Mouse (Mus musculus) heart, postnatal 36 days (tissue): Measurements from ENCODE around the gene Chil1. TPM values are rescaled to one million over a fixed set of nuclear protein-coding genes. Genes with fewer than 3 reads are reported as not detected.

Experiments used
- DNase-seq, 2 experiments: peaks; one replicate each; pipeline ENCODE4 v3.0.0; 2021 to 2022
- intact Hi-C: fragments of 180-260 bp; cut with DNase I; formaldehyde crosslinking; loops from one replicate; pipeline ENCODE4 v1.15.1; 2025
- total RNA-seq, 2 experiments: library from RNA; stranded (reverse); gene quantifications; 2 replicates each; pipeline ENCODE4 v1.2.3; 2021

The Chil1 gene
- total RNA-seq, 2 experiments from 2014 or later, result 0.57 to 1.1 TPM

DNA sequence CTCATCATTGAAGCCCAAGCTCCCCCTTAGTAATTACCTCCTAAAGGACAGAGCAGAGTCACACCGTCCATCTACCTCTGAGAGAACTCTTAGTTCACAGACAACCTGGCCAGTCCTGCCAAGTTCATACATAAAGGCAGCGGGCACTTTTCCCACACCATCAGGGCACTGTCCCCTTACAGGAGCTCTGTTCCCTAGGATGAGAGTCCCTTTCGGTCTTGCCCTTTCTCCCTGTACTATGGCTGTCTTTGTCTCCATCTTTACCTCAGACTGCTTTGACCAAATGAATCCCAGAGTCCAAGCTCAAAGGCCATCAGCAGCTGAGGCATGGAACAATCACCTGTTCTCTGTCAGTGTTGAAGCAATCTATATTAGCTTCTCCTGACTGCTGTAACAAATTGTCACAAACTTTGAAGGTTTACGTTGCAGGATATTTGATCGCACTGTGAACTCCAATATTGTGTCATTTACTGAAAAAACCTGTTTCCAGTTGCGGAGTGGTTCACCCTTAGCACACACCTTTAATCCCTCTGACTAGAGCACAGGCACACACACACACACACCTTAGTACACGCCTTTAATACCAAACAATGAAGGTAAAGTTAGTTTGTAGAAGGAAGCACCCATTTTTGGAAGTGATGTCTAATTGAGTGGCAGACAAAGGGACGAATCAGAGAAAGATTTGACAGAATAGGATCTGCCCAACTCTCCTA is 12.8 kb upstream of the Chil1 start:
- DNase-seq, result no peak
- intact Hi-C loops, result no loop called here

DNA sequence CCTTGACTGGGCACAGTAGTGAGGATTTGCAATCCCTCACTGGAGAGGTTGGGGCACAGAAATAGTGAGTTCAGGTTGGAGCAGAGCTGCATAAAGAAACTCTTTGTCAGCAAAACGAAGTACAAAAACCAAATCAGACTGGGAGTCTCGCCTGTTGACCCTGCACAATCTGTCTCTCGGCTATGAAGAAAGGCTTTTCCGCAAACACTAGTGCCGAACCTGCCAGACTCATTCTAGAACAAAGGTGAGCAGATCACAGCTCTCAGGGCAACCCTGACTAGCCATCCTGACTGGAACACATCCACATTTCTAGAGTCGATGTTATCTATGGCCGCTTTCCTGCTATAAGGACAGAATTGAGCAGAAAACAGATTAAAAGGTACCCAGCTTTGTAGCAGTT is 8.9 kb upstream of the Chil1 start:
- no peak for DNase-seq
- intact Hi-C loops, result no loop called here

DNA sequence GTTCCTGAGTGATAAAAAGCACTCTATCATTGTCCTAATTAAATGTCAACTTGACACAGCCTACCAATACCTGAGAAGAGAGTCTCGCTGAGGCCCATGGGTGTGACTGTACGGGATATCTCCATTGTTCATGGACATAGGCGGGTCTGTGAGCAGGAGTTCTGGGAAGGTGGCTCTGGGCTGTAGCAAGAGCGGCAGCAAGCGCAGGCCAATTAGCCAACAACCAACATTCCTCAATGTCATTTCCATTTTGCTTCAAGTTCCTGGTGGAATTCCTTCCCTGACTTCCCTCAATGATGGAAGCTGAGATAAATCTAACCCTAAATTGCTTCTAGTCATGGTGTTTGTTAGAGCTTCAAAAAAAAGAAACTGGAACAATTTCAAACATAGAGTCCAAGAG is 4.0 kb upstream of the Chil1 start:
- DNase-seq, result no peak
- intact Hi-C loops, result no loop called here

DNA sequence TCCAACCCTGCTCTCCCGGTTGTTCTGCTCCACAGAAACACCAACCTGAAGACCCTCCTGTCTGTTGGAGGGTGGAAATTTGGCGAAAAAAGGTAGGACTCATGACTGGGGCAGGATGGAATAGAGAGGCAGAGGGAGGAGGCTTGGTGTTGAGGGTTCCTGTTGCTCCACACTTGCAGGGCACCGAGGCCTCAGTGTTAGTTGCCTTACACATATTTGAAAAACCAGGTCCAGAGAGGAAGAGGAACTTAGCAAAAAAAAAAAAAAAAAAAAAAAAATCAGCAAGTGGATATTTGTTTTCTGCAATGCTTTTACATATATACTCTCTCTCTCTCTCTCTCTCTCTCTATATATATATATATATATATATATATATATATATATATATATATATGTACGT is 2.1 kb downstream of the Chil1 start:
- intact Hi-C loops, result no loop called here
- no peak for DNase-seq

DNA sequence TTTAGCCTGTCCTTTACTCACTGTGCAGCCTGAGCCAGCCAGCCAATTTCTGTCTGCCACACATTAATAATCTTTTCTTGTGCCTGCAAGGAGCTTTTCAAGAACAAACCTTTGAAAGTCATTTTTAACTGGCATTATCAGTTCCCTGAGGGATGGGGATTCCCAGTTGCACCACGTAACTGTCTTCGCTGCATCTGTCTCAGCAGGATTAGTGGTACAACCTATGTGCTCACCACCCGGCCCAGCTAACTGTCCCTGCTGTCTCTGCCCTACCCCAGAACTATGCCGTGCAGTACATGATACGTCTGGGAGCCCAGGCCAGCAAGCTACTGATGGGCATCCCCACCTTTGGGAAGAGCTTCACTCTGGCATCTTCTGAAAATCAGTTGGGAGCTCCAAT is 6.2 kb downstream of the Chil1 start:
- intact Hi-C loops, result no loop called here

DNA sequence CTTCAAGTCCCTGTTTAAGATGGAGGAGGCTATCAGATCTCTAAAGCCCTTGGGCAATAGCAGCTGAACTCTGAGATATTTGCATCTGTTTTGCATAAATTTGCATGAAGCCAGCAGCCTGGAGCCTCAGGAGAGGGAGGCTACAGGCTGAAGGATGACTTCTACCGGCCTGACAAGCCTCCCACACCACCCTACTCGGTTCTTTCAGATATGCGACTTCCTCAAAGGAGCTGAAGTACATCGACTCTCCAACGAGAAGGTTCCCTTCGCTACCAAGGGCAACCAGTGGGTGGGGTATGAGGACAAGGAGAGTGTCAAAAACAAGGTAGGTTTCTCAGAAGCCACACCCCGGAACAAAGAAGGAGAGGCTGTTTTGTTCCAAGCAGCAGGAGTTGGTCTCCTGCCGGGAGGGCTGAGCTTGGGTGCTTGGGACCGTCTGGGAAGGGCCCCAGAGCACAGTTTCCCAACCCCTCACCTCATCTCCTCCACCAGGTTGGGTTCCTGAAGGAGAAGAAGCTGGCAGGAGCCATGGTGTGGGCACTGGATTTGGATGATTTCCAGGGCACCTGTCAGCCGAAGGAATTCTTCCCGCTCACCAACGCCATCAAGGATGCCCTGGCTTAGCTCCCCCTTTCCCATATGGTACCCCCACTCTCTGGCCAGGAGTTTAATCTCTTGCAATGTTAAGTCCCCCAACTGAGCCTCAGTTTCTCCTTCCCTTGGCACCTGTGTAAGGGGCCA is 7.2 kb downstream of the Chil1 start:
- intact Hi-C loops, result no loop called here
- no peak for DNase-seq

More for the DNA sequence above, 6.2 kb downstream of the Chil1 start:
- no peak for DNase-seq

DNA sequence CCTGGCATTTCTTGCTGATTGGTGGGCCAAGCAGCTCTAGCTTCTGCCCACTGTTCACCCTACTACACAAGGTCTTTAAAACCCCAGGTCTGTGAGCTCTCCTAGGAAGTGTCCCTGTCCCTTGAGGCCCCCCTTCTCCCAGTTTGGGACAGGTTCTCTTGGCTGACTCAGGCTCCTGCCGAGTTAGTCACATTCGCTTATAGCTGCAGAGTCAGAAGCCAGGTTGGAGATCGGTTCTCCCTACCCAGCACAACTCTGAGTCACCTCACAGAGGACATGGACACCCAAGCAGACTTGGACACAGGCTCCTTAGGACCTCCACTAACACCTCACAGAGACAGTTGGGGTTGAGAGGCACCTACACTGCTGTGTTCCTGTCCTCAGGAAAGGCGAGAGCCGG is 9.2 kb downstream of the Chil1 start:
- no peak for DNase-seq

DNA sequence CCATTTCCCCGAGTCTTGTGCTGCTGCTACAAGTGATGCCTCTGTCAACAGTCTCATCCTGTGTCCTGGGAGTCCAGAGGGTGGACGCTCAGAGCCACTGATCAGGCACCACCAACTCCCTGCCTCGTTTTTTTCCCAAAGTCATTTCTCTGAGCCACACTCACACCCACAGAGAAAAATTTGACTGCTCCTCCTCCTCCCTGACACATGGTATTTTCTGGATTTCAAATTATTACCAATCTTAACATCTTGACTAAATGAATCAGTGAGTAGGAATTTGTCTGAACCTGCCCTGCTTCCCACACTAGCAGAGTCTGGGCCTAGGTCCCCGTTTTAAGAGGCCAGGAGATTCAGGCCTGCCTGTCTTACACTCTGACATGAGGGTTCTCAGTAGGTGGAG is 10.0 kb downstream of the Chil1 start:
- intact Hi-C loops, result no loop called here
- DNase-seq, result no peak

More for the DNA sequence above, 9.2 kb downstream of the Chil1 start:
- intact Hi-C loops, result no loop called here

DNA sequence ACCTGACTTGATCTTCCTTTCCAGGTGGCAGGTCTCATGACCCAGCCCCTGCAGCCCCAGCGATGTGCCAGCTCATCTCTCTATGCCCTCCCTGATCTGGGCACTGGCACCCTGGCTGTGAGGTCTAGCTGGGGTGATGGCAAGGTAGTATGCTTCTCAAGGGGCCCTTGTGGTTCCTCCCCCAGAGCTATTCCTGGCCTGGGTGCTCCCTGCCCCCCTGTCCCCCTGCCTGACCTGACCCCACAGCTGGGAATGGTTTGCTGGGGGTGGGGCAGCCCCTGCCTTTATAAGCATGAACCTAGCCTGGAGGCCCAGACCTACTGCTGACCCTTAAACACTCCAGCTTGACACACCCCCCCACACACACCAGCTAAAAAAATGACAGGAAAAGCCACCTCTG is 11.2 kb downstream of the Chil1 start, which contains the start of gene Mybph:
Mybph (plus strand) TSS at position 323 of the 400 bp plus-strand sequence.
- intact Hi-C loops, result no loop called here
- no peak for DNase-seq

DNA sequence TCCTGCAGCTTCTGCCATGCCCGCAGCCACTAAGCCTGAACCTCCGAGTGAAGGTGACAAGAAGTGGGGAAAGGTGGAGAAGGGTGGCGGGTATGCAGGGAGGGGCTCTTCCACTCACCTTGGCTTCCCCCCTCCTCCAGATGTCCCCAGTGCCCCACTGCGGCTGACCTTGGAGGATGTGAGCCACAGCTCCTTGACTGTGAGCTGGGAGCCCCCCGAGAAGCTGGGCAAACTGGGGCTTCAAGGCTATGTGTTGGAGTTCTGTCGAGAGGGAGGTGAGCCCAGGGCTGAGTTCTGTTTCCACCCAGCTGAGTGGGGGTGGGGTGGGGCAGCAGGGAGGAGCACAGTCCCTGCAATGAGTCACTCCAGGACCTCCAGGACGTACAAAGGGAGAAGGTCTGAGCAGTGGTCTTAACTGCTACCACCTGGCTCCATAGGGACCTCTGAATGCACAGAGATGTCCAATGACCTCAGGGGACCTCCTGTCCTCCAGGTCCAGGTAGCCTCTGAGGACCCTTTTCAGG is 11.8 kb downstream of the Chil1 start:
- no peak for DNase-seq

DNA sequence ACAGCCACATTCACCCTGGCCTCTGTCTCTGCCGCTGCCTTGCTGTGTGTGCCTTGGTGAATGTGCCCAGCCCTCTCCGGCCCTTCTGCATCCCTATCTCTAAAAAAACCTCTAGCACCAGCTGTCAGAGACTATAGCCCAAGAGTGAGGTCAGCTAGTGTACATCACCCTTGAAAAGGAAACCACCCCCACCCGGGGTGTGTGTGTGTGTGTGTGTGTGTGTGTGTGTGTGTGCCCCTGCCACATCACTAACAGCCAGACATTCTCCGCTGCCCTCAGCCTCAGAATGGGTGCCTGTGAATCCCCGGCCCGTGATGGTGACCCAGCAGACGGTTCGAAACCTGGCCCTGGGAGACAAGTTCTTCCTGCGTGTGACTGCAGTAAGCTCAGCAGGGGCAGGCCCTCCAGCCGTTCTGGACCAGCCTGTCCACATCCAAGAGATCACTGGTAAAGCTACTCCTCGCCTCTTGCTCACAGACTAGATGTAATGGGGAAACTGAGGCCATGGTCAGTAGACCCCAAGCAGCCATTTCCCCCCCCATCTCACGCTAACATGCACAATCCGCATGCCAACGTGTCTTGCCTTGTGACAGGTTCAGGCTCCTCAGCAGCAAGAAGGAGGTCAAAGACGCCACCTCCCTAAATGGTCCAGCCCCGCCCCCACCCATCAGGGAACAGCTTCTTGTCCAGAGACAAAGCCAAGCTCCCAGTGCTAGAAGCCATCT is 12.5 kb downstream of the Chil1 start:
- intact Hi-C loops, result no loop called here
- no peak for DNase-seq

More for the DNA sequence above, 11.8 kb downstream of the Chil1 start:
- intact Hi-C loops, result no loop called here

DNA sequence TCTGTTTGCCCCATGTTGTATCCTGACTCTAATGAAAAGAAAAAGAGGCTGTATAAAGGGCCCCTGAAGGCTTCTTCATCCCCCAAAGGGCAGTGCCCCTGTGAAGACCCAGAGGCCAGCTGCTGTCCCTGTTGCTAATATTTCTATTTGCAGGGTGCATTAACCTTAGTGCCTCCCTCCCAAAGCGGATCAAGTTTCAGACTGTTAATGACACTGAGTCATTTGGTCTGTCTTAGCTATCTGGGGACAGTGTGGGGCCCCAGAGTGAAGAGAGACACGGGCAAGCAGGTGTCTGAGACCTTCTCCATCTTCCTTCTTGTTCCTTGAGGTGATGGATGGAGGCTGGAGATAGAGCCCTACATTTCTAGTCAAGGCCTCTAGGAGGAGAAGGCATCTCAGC is 13.1 kb downstream of the Chil1 start:
- DNase-seq, result no peak
- intact Hi-C loops, result no loop called here

DNA sequence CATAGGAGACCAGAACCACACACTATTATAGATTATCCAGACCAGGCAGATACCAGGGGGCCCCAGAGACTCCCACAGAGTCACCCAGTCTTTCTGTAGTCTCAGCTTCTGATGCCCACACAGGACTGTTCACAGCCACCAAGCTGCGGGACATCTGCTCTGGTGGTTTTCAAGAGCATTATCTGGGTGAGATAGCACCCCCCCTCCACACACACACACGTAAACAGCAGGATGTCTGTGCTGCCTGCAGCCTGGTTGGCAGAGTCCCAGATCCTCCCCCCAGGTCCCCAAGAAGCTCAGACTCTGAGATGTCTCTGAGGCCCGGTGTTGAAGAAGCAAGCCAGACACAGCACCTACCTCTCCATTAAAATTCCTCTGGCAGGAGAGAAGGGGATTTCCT is 13.6 kb downstream of the Chil1 start:
- intact Hi-C loops, result no loop called here
- DNase-seq, result no peak

DNA sequence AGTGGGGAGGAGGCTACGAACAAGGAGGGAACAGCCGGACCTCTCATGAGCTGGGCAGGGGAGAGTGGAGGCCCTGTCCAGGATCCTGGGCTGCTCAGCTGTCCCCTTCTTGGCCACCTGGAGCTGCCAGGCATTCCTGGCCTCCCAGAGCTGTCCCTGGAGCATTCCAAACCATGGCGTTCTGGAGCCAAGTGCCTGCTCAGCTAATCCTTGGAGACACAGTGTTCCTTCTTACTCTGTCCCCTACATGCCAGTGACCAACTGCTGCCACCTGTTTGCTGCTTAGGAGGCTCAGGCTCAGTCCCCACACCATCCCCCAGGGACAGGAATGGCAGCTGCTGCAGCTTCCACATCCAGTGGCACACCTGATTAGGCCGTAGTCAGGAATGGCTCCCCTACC is 14.0 kb downstream of the Chil1 start:
- peak; percentile 22 to 24 for DNase-seq
- intact Hi-C loops, result loop anchor here (1.0 to 2.0 kb wide), 3 partner anchors 45 to 137 kb away; partner anchors contain the start of gene Ppfia4

DNA sequence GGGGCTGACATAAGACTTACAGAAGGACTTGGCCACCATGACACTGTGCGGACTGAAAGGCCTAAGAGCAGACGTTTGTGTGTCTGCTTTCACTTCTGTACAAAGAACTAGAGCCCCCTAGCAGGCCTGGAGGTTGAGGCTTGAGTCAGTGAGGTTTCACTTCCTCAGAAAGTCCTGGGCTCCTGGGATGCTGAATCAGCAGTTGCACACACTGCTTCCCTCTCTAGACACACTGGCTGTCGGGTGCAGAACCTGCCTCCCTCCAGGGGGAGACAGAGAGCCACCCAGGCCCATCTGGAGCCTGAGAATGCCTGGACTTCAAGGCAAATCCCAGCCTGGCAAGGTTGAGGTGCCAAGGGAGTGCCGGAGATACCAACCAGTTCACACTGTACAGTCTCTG is 14.4 kb downstream of the Chil1 start:
- intact Hi-C loops, result loop anchor here (1.0 to 2.0 kb wide), 3 partner anchors 46 to 136 kb away; partner anchors contain the start of gene Ppfia4
- DNase-seq, result peak; percentile 78 to 79

DNA sequence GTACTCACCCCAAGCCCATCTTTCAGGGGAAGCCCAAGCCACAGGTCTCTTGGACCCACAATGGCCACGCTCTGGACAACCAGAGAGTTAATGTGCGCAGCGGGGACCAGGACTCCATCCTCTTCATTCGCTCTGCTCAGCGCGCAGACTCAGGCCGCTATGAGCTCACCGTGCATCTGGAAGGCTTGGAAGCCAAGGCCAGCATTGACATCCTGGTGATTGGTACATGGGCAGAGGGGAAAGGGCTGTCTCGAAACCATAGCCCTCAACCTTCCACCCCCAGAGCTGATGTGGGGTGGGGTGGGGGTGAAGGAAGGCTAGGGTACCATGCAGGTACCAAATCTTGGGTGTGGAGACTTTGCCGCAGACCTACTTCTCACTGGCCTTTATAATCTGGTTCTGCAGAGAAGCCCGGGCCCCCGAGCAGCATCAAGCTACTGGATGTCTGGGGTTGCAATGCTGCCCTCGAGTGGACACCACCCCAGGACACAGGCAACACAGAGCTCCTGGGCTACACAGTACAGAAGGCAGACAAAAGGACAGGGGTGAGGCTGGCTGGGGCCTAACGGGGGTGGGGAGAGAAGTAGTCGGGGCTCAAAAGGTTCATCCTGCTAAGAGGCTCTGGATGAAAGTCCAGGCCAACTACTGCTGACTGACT is 15.5 kb downstream of the Chil1 start:
- intact Hi-C loops, result loop anchor here (2.0 kb wide), 2 partner anchors 47 to 135 kb away; partner anchors contain the start of gene Ppfia4
- no peak for DNase-seq

DNA sequence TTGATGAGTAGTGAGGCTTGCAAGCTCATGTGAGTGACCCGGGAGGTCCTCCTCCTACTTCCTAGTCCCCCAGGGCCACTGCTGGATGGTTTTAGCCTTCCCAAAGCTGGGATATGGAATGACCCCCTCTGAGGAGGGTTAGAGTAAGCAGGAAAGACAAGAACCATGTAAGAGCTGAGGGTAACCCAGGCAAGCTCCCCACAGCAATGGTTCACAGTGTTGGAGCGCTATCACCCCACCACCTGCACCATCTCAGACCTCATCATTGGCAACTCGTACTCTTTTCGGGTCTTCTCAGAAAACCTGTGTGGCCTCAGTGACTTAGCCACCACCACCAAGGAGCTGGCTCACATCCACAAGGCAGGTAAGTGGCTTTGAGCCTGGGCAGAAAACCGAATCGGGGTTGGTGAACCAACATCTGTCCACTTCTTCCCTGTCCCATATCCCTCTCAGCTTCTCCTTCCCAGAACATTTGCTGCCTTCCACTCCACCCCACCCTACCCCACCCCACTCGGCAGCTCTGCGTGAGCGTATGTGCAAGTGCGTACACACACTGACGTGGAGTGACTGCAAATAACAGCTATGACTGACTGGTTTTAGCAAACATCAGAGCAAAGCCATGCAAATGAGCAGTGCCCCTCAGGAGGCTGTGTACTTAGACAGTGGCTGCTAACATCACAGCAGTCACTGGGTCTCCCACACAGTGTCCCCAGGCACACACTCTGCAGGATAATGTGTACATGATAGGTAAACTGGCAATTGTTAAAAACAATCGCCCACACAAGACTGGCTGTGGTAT is 16.4 kb downstream of the Chil1 start:
- no peak for DNase-seq
- intact Hi-C loops, result no loop called here

DNA sequence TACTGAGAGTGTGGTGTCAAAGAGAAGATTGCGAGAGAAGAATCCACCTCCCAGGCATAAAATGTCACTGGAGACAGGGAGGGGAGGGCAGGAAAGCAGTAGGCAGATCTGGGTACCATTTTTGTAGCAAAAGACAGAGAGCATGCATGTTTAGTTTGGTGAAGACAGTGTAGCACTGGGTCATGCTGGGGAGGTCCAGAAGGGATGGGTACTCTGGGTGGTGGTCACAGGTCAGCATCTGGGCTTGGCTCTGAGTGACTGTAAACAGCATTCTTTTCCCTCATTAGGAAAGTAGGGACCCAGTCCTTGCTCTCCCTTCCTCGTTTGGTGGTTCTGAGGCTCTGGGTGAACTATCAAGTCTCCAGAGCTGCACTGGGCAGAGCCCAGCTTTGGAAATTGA is 18.5 kb downstream of the Chil1 start:
- intact Hi-C loops, result no loop called here
- no peak for DNase-seq

DNA sequence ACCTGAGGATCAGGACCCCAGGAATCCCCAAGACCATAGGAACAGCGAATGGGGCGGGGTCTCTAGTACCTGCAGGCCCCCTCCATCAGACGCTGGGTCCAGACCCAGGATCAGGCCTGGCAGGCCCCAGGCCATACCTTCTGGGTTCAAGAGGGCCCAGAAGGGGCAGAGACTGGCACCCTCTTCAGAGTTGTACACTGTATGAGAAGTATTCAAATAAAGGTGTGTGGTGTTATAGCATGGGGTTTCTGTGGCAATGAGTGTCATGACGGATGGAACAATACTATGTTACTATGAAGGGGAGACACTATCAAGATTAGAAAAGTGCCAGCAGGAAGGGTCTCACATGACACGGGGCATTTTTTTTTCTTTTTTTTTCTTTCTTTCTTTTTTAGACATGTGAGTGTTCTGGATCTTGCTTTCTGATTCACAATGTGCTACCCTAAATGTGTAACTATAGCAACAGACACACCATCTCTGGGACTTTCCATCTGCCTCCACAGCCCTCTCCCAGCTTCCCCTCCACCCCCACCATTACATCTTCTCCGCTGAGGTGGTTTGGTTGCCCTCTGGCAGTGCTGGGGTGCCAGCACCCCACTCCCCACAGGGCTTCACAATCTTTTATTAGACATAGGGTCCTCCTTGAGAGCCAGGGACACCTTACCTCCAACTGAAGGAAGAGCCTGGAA is 19.2 kb downstream of the Chil1 start:
- intact Hi-C loops, result no loop called here

More for the DNA sequence above, 19.2 kb downstream of the Chil1 start:
- no peak for DNase-seq
